Comparison of ENCODE assay signal across 25 mouse cellular contexts in the genomic region with DNA sequence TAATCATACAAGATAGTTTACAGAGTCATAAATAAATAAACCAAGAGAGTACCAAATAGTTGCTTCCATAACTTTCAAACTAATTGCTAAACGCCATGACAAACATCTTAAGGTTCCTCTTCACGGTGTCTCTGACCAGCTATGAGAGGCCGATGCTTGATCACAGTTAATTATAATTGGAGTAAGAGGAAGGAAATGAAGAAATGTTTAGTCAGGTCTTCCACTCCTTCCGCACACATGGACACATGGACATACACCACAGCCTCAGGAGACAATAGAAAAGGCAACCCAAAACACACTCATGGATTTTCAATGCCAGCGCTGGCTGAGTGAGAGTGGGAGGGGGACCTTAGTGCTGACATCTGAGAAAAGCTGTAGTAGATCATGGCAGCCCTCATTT.
"Had no signal": no experiment of that assay in that cellular context is flagged by ENCODE, and none has a peak within 500 bp of the region (broad histone marks: within the 10 kb centered on the region; RNA-seq: fewer than 3 reads in every experiment).

No protein-coding gene starts in this region.

- H3K4me1 ChIP-seq: intestine, embryonic 15.5 days; liver, embryonic 12.5 days had no signal

- H3K9ac ChIP-seq: forebrain, postnatal 0 days; hindbrain, embryonic 12.5 days; hindbrain, embryonic 14.5 days; intestine, embryonic 15.5 days; limb, embryonic 13.5 days; limb, embryonic 15.5 days; liver, embryonic 12.5 days had no signal

- H3K36me3 ChIP-seq: hindbrain, embryonic 10.5 days; hindbrain, embryonic 12.5 days; intestine, embryonic 15.5 days; limb, embryonic 13.5 days; limb, embryonic 15.5 days; liver, embryonic 12.5 days had no signal

- H3K9me3 ChIP-seq: hindbrain, embryonic 10.5 days; hindbrain, embryonic 12.5 days; intestine, embryonic 15.5 days; limb, embryonic 13.5 days; limb, embryonic 15.5 days; liver, embryonic 12.5 days had no signal

- H3K4me3 ChIP-seq: heart, adult 2 months; hindbrain, embryonic 10.5 days; hindbrain, embryonic 12.5 days; intestine, embryonic 15.5 days; layer of hippocampus, adult 2 months; left cerebral cortex, adult 2 months; limb, embryonic 13.5 days; limb, embryonic 15.5 days; liver, embryonic 12.5 days had no signal

- H3K27me3 ChIP-seq: hindbrain, embryonic 12.5 days; intestine, embryonic 15.5 days; limb, embryonic 13.5 days; limb, embryonic 15.5 days; liver, embryonic 12.5 days had no signal

- DNase-seq: forebrain, postnatal 0 days; gastrocnemius, postnatal 14 days; gastrocnemius, postnatal 36 days; heart, adult 2 months; heart, postnatal 10 days; heart, postnatal 4 days; kidney, adult 18-20 months; kidney, adult 8-10 months; kidney, postnatal 10 days; kidney, postnatal 25 days; kidney, postnatal 4 days; left cerebral cortex, postnatal 4 days had no signal

- H3K4me2 ChIP-seq: heart, embryonic 11.5 days; hindbrain, embryonic 12.5 days; hindbrain, embryonic 14.5 days; intestine, embryonic 15.5 days; limb, embryonic 13.5 days; limb, embryonic 15.5 days; liver, embryonic 12.5 days had no signal

- ATAC-seq: forebrain, postnatal 0 days; hindbrain, embryonic 16.5 days; inflammation-experienced regulatory T-cells, adult 6 months; intestine, embryonic 15.5 days; intestine, postnatal 0 days; liver, embryonic 12.5 days had no signal

- H3K27ac ChIP-seq: heart, adult 2 months; hindbrain, embryonic 10.5 days; hindbrain, embryonic 12.5 days; hindbrain, embryonic 14.5 days; intestine, embryonic 15.5 days; layer of hippocampus, adult 2 months; left cerebral cortex, adult 2 months; limb, embryonic 13.5 days; limb, embryonic 15.5 days; liver, embryonic 12.5 days had no signal
